9 mouse cellular contexts compared by ENCODE assay signal in the genomic region with DNA sequence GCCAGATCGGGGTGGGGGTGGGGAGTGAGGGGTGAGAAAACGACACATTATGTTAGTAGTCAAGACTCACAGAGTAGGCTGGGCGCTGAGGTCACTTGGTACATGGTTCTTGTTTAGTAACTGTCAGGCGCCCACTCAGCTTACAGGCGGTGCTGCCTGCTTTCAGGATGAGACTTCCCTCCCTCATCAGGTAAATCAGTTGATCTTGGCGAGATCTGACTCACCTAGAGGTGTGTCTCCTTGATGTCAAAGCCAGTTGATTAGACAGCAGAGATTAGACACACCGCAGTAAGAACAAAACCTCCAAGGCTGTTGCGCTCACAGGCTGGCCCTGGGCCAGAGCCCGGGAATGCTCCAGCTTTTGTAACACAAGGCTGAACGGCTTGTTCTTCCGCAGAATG. TPM values are rescaled to one million over a fixed set of nuclear protein-coding genes. Genes with fewer than 3 reads are reported as not detected.
A peak's percentile ranks its signal among the peaks of the same experiment; 100 is the strongest.
DNase-seq lines count a peak whose midpoint lies in the region; ATAC-seq lines count a peak whose summit lies in the region.
"Had no signal": no experiment of that assay in that cellular context is flagged by ENCODE, and none has a peak within 500 bp of the region (broad histone marks: within the 10 kb centered on the region; RNA-seq: fewer than 3 reads in every experiment).

No protein-coding gene starts in this region.

- no peaks in the 10 kb centered on the region for H3K27me3 ChIP-seq in hindbrain, embryonic 15.5 days

- no peaks in the 10 kb centered on the region for H3K9me3 ChIP-seq in hindbrain, embryonic 15.5 days

- intact Hi-C loops in left cerebral cortex, postnatal 4 days (cut with DNase I) = no loop called here

- no peak overlapping the region for H3K27ac ChIP-seq in hindbrain, embryonic 15.5 days (replicated peaks)

- 0 out of 2 replicates have a peak, but pooled peaks have one; percentile 48 for ATAC-seq in hindbrain, embryonic 15.5 days (ENCODE audit: low FRiP score, low read depth)

- no peaks in the 10 kb centered on the region for H3K36me3 ChIP-seq in hindbrain, embryonic 15.5 days

- WGBS in hindbrain, embryonic 15.5 days = 47% methylated on average over 11 of the region's 11 CpGs

- H3K9ac ChIP-seq in hindbrain, embryonic 15.5 days = no peak overlapping the region

- H3K4me2 ChIP-seq in hindbrain, embryonic 15.5 days = peak overlapping the region; percentile 11; the same call in 1 of the 2 replicates

- DNase-seq in left cerebral cortex, postnatal 4 days = peak; percentile 61
- DNase-seq in left cerebral cortex, adult 11 months (ENCODE audit: low spot score) = no peak
- DNase-seq in adrenal gland, postnatal 10 days = peak; percentile 91
- DNase-seq in gastrocnemius, adult 8-10 months (ENCODE audit: low spot score in 2 of 2) = peak; percentile 14 to 17
- DNase-seq in lung, postnatal 10 days = peak; percentile 69
- peak; percentile 45 to 77 for DNase-seq in urinary bladder, postnatal 36 days (ENCODE audit: low spot score in 2 of 2)
- no peak for DNase-seq in embryo, embryonic 10.5 days (ENCODE audit: low spot score)

- no peak overlapping the region for H3K4me3 ChIP-seq in hindbrain, embryonic 15.5 days

- peaks cover 5% of the 10 kb centered on the region; the same call in 1 of the 2 replicates for H3K4me1 ChIP-seq in hindbrain, embryonic 15.5 days (replicated peaks)

RNA-seq across cellular contexts. Expression of gene Ifrd1, which starts 4.5 kb away (rescaled TPM):
- 100 to 1,000 TPM; 112 to 125 TPM for total RNA-seq in left cerebral cortex, postnatal 4 days (2021)
- total RNA-seq in adrenal gland, postnatal 10 days (2021) = 100 to 1,000 TPM; 143 to 154 TPM
- total RNA-seq in gastrocnemius, adult 8-10 months (2022) = 100 to 1,000 TPM in 2 of 4 experiments, 10 to 100 TPM in 2; 93.1 to 126 (median 105) TPM
- polyA plus RNA-seq in hindbrain, embryonic 15.5 days (2015; fragmentation: Nextera tagmentation; extraction: Ambion mirVana) = 156 and 163 TPM in 2 replicates

RNA-seq across cellular contexts. Expression of gene Lsmem1, which starts 44.5 kb away (rescaled TPM):
- under 1 TPM in 1 of 2 experiments, not detected in 1; 0.54 TPM for total RNA-seq in left cerebral cortex, postnatal 4 days (2021)
- 1 to 10 TPM in 1 of 2 experiments, under 1 TPM in 1; 0.45 to 2.3 TPM for total RNA-seq in adrenal gland, postnatal 10 days (2021)
- 10 to 100 TPM; 64.2 to 78.9 (median 74.6) TPM for total RNA-seq in gastrocnemius, adult 8-10 months (2022)
- 0.10 TPM in 1 of 2 replicates, not detected in the other for polyA plus RNA-seq in hindbrain, embryonic 15.5 days (2015; fragmentation: Nextera tagmentation; extraction: Ambion mirVana)
- polyA plus RNA-seq: limb, embryonic 11.5 days had no signal

Comparison
In these comparisons a context has a peak if more than half of its experiments do, and no peak if none do; other contexts are left out.
1. DNase-seq: peak in left cerebral cortex, postnatal 4 days (single experiment), adrenal gland, postnatal 10 days (single experiment), gastrocnemius, adult 8-10 months (2 of 2), lung, postnatal 10 days (single experiment) and urinary bladder, postnatal 36 days (2 of 2); none in left cerebral cortex, adult 11 months (single experiment) and embryo, embryonic 10.5 days (single experiment).
2. RNA of gene Lsmem1, which starts 44.5 kb away (total RNA-seq): 64.2 to 78.9 TPM in gastrocnemius, adult 8-10 months; 0.45 to 2.3 TPM in adrenal gland, postnatal 10 days and 0.54 TPM in left cerebral cortex, postnatal 4 days; every median in the first group is over 10 times any median in the second.